Mouse (Mus musculus): Measurements from ENCODE around the gene Arhgef2.

GRCm38 (mm10) chr3:88592942-88593576, 12.7 kb upstream of the Arhgef2 start:
- TF ChIP-seq CTCF (IDR thresholded peaks at IDR 0.05; ENCODE audit: control insufficient read depth, insufficient read depth, low read length): no peak
- no peak for TF ChIP-seq POLR2A (IDR thresholded peaks at IDR 0.05; ENCODE audit: borderline replicate concordance, control insufficient read depth, low read depth, low read length)

Data from bone marrow, adult 2 months (tissue).